Mouse (Mus musculus) intestine, embryonic 16.5 days (tissue): ENCODE results near the gene 2300003K06Rik. TPM values are rescaled to one million over a fixed set of nuclear protein-coding genes. Genes with fewer than 3 reads are reported as not detected.
"Not testable (repeated sequence)": the region's sequence is repeated elsewhere in the genome, so short reads cannot be mapped to it uniquely, and the experiment has no call there.

Experiments used
- ATAC-seq: fragments of 200-750 bp; cut with Nextera tagmentation; 2 replicates; pipeline ENCODE4 v1.8.0; 2017; ENCODE audit warnings: moderate TSS enrichment, moderate library complexity
- H3K27ac ChIP-seq: fragments of 300-500 bp; sonication (generic); 2 replicates; pipeline ENCODE4 v1.5.1; 2014; ENCODE audit warnings: mild to moderate bottlenecking, low read length
- H3K27me3 ChIP-seq: fragments of 300-500 bp; sonication (generic); replicated peaks from 2 replicates; pipeline ENCODE4 v1.6.1; 2014; ENCODE audit warnings: low read length, control low read depth, mixed read lengths; ENCODE audit not compliant: control insufficient read depth, insufficient read depth
- H3K36me3 ChIP-seq: fragments of 300-500 bp; sonication (generic); 2 replicates; pipeline ENCODE4 v1.6.1; 2014; ENCODE audit warnings: low read length, control low read depth; ENCODE audit not compliant: control insufficient read depth, insufficient read depth
- H3K4me1 ChIP-seq: fragments of 300-500 bp; sonication (generic); 2 replicates; pipeline ENCODE4 v1.6.1; 2014; ENCODE audit warnings: low read length, control low read depth, mixed read lengths; ENCODE audit not compliant: control insufficient read depth, insufficient read depth
- H3K4me2 ChIP-seq: fragments of 300-500 bp; sonication (generic); 2 replicates; pipeline ENCODE4 v1.6.1; 2014; ENCODE audit warnings: low read depth, low read length, control low read depth
- H3K4me3 ChIP-seq: fragments of 300-500 bp; sonication (generic); 2 replicates; pipeline ENCODE4 v1.5.1; 2014; ENCODE audit warnings: mild to moderate bottlenecking, low read length
- H3K9ac ChIP-seq: fragments of 300-500 bp; sonication (generic); 2 replicates; pipeline ENCODE4 v1.6.1; 2014; ENCODE audit warnings: low read depth, low read length
- H3K9me3 ChIP-seq: fragments of 300-500 bp; sonication (generic); 2 replicates; pipeline ENCODE4 v1.6.1; 2016; ENCODE audit warnings: low read length, control low read depth; ENCODE audit not compliant: control insufficient read depth
- WGBS: fragments of 180-500 bp; shearing (Covaris S2); extraction: QIAGEN DNeasy Blood & Tissue Kit; methylation state at CpG from one replicate; pipeline ENCODE4 v1.1.7; 2014; 5-methylcytosine and 5-hydroxymethylcytosine counted together
- polyA plus RNA-seq: library from polyadenylated mRNA; unstranded; fragments of >200 nt; fragmentation: Nextera tagmentation; extraction: Ambion mirVana; gene quantifications from 2 replicates; pipeline ENCODE4 v1.2.1, GENCODE M21; 2015

2300003K06Rik gene
- not detected in 2 replicates for polyA plus RNA-seq

- no peak for ATAC-seq
- no peaks in the 10 kb centered on the region for H3K36me3 ChIP-seq
- no peak within 1 kb of the TSS for H3K27ac ChIP-seq
- no peaks in the 10 kb centered on the region for H3K9me3 ChIP-seq
- H3K4me3 ChIP-seq, result no peak within 1 kb of the TSS
- H3K27me3 ChIP-seq, result no peaks in the 10 kb centered on the region
- 68% methylated on average over 1 of the region's 1 CpGs for WGBS
- no peaks in the 10 kb centered on the region for H3K4me1 ChIP-seq
- H3K9ac ChIP-seq, result no peak within 1 kb of the TSS
- H3K4me2 ChIP-seq, result no peak within 1 kb of the TSS
Measured at GRCm38 (mm10) chr11:99837966-99838365, at the start of gene 2300003K06Rik. TSS of gene 2300003K06Rik (minus strand) at chr11:99838066.

GRCm38 (mm10) chr11:99878887-99879286 lies 41.0 kb upstream of the 2300003K06Rik start, which contains the start of gene Gm11567:
TSS of gene Gm11567 (plus strand) at chr11:99879187.
- not testable (repeated sequence) for H3K4me2 ChIP-seq

GRCm38 (mm10) chr11:99873089-99873488 lies 35.2 kb upstream of the 2300003K06Rik start, which contains the start of gene Krtap9-1:
TSS of gene Krtap9-1 (plus strand) at chr11:99873389.
- H3K4me2 ChIP-seq, H3K4me3 ChIP-seq, H3K9me3 ChIP-seq, H3K27me3 ChIP-seq, H3K27ac ChIP-seq, H3K4me1 ChIP-seq, H3K36me3 ChIP-seq, H3K9ac ChIP-seq, ATAC-seq: not testable (repeated sequence)
- 88% methylated on average over 1 of the region's 1 CpGs for WGBS

More at GRCm38 (mm10) chr11:99878887-99879286, 41.0 kb upstream of the 2300003K06Rik start, which contains the start of gene Gm11567:
- not testable (repeated sequence) for H3K4me3 ChIP-seq, H3K9me3 ChIP-seq, H3K27ac ChIP-seq, H3K27me3 ChIP-seq, H3K4me1 ChIP-seq, ATAC-seq, H3K36me3 ChIP-seq, H3K9ac ChIP-seq
- 41% methylated on average over 1 of the region's 1 CpGs for WGBS

- not testable (repeated sequence) for ATAC-seq, H3K4me3 ChIP-seq, H3K4me1 ChIP-seq, H3K27ac ChIP-seq, H3K36me3 ChIP-seq, H3K27me3 ChIP-seq, H3K4me2 ChIP-seq, H3K9me3 ChIP-seq, H3K9ac ChIP-seq
- WGBS, result 74% methylated on average over 1 of the region's 1 CpGs
Measured at GRCm38 (mm10) chr11:99864176-99864575, 26.3 kb upstream of the 2300003K06Rik start, which contains the start of gene Gm11559. TSS of gene Gm11559 (plus strand) at chr11:99864476.

- Histone ChIP-seq H3K9me3 (no peaks in the 10 kb centered on the region), H3K4me2 (no peak overlapping the region), H3K4me3 (no peak overlapping the region), H3K4me1 (no peaks in the 10 kb centered on the region), H3K27ac (no peak overlapping the region), H3K27me3 (no peaks in the 10 kb centered on the region), H3K9ac (no peak overlapping the region), H3K36me3 (no peaks in the 10 kb centered on the region)
- ATAC-seq, result no peak
- WGBS, result 76% methylated on average over 2 of the region's 2 CpGs
Measured at GRCm38 (mm10) chr11:99858761-99859160, 20.9 kb upstream of the 2300003K06Rik start.

GRCm38 (mm10) chr11:99857617-99858016 lies 19.8 kb upstream of the 2300003K06Rik start, which contains the start of gene Gm11568:
TSS of gene Gm11568 (plus strand) at chr11:99857917.
- Histone ChIP-seq H3K9me3 (no peaks in the 10 kb centered on the region), H3K4me3 (no peak within 1 kb of the TSS), H3K4me2 (no peak within 1 kb of the TSS), H3K9ac (no peak within 1 kb of the TSS), H3K27ac (no peak within 1 kb of the TSS), H3K27me3 (no peaks in the 10 kb centered on the region), H3K36me3 (no peaks in the 10 kb centered on the region), H3K4me1 (no peaks in the 10 kb centered on the region)
- ATAC-seq, result no peak
- 86% methylated on average over 2 of the region's 2 CpGs for WGBS

- no peaks in the 10 kb centered on the region for H3K27me3 ChIP-seq
- WGBS, result 55% methylated on average over 3 of the region's 3 CpGs
- ATAC-seq, result no peak
Measured at GRCm38 (mm10) chr11:99854121-99854520, 16.3 kb upstream of the 2300003K06Rik start.

GRCm38 (mm10) chr11:99851508-99851907 lies 13.6 kb upstream of the 2300003K06Rik start, which contains the start of gene Krtap4-16:
TSS of gene Krtap4-16 (minus strand) at chr11:99851608.
- Histone ChIP-seq H3K36me3 (no peaks in the 10 kb centered on the region), H3K9ac (no peak within 1 kb of the TSS), H3K27ac (no peak within 1 kb of the TSS), H3K27me3 (no peaks in the 10 kb centered on the region), H3K4me2 (no peak within 1 kb of the TSS), H3K9me3 (no peaks in the 10 kb centered on the region), H3K4me3 (no peak within 1 kb of the TSS), H3K4me1 (no peaks in the 10 kb centered on the region)
- ATAC-seq, result no peak

More at GRCm38 (mm10) chr11:99854121-99854520, 16.3 kb upstream of the 2300003K06Rik start:
- H3K9ac ChIP-seq, result no peak overlapping the region
- H3K9me3 ChIP-seq, result no peaks in the 10 kb centered on the region
- H3K4me1 ChIP-seq, result no peaks in the 10 kb centered on the region
- H3K4me3 ChIP-seq, result no peak overlapping the region
- H3K36me3 ChIP-seq, result no peaks in the 10 kb centered on the region
- no peak overlapping the region for H3K27ac ChIP-seq
- H3K4me2 ChIP-seq, result no peak overlapping the region

GRCm38 (mm10) chr11:99846746-99847145 lies 8.9 kb upstream of the 2300003K06Rik start:
- Histone ChIP-seq H3K9me3 (no peaks in the 10 kb centered on the region), H3K4me2 (no peak overlapping the region), H3K9ac (no peak overlapping the region), H3K27me3 (no peaks in the 10 kb centered on the region), H3K4me1 (no peaks in the 10 kb centered on the region), H3K4me3 (no peak overlapping the region), H3K36me3 (no peaks in the 10 kb centered on the region), H3K27ac (no peak overlapping the region)
- ATAC-seq, result no peak
- WGBS, result 88% methylated on average over 2 of the region's 2 CpGs

GRCm38 (mm10) chr11:99842185-99842584 lies 4.3 kb upstream of the 2300003K06Rik start:
- WGBS, result 70% methylated on average over 1 of the region's 1 CpGs
- Histone ChIP-seq H3K27ac (no peak overlapping the region), H3K4me3 (no peak overlapping the region), H3K9me3 (no peaks in the 10 kb centered on the region), H3K4me1 (no peaks in the 10 kb centered on the region), H3K9ac (no peak overlapping the region), H3K36me3 (no peaks in the 10 kb centered on the region), H3K27me3 (no peaks in the 10 kb centered on the region), H3K4me2 (no peak overlapping the region)
- no peak for ATAC-seq
